Mouse (Mus musculus) ES-Bruce4 (cell line): ENCODE data around the gene Gldc.

Source experiments
- CTCF ChIP-seq: IDR thresholded peaks from one replicate; pipeline ENCODE4 v1.8.1; 2011; ENCODE audit warnings: low read depth, low read length
- POLR2A ChIP-seq: IDR thresholded peaks from one replicate; pipeline ENCODE4 v1.8.1; 2011; ENCODE audit warnings: low read length; ENCODE audit not compliant: insufficient read depth

GRCm38 (mm10) chr19:30124999-30125669 is 50.1 kb downstream of the Gldc start:
- TF ChIP-seq CTCF (no peak), POLR2A (no peak)
